Mouse (Mus musculus) megakaryocyte, embryonic 14.5 days (primary cell): ENCODE measurements at regions not wholly inside any gene's neighbourhood (a gene's known extent, or its start where the extent isn't known, plus 50 kb on each side); places are given as distances from the start of the nearest gene placed in this dataset.

Experiments used
- FLI1 ChIP-seq: IDR thresholded peaks from 2 replicates; pipeline ENCODE4 v1.6.1; 2012; ENCODE audit warnings: low read length, inconsistent platforms, mixed read lengths
- GATA1 ChIP-seq: IDR thresholded peaks from 3 replicates; pipeline ENCODE4 v1.6.1; 2012; ENCODE audit warnings: mixed read lengths, low read length, inconsistent platforms, borderline replicate concordance

DNA sequence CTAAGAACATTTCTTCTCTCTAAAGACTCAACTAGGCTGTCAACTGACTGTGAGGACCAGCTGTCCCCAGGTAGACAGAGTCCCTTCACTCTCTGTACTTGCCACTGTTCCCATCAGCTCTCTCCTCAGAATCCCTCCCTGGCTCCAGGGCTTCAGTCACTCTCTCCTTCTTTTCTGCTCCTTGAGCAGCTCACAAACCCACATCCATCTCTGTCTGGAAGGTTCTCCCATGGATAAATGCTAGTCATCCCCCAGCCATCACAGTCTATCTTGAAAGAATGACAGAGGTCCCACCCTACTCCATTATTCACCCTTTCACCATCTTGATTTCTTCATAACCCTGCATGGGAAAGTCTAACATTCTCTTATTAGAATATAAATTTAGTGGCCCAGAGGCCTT lies 218.0 kb upstream of the Zfp637 start:
- TF ChIP-seq FLI1 (no peak), GATA1 (no peak)
